Mouse (Mus musculus) cerebellum, adult 2 months (tissue): ENCODE measurements around the gene Olfr452. TPM values are rescaled to one million over a fixed set of nuclear protein-coding genes. Genes with fewer than 3 reads are reported as not detected.

ENCODE experiments used
- DNase-seq, 2 experiments: peaks; one replicate each; pipeline ENCODE4 v3.0.0; 2021
- H3K27ac ChIP-seq: fragments of 200-500 bp; 2 replicates; pipeline ENCODE4 v1.5.1; 2012; ENCODE audit warnings: low read length, control low read depth, inconsistent platforms; ENCODE audit not compliant: insufficient read depth
- H3K27me3 ChIP-seq: fragments of 200-500 bp; 2 replicates; pipeline ENCODE4 v1.6.1; 2012; ENCODE audit warnings: inconsistent platforms, mild to moderate bottlenecking, low read length, moderate library complexity; ENCODE audit not compliant: control insufficient read depth, insufficient read depth
- H3K4me1 ChIP-seq: fragments of 200-500 bp; 2 replicates; pipeline ENCODE4 v1.6.1; 2011; ENCODE audit warnings: low read length; ENCODE audit not compliant: control insufficient read depth, insufficient read depth
- H3K4me3 ChIP-seq: fragments of 200-500 bp; replicated peaks from 2 replicates; pipeline ENCODE3; 2011; ENCODE audit warnings: mild to moderate bottlenecking, low read depth, low read length, control low read depth; ENCODE audit not compliant: insufficient read depth
- CTCF ChIP-seq: fragments of 200-500 bp; IDR thresholded peaks from 2 replicates; pipeline ENCODE4 v1.5.1; 2011; ENCODE audit warnings: low read depth, mild to moderate bottlenecking, control low read depth, low read length, moderate library complexity, borderline replicate concordance; ENCODE audit not compliant: insufficient read depth
- POLR2A ChIP-seq: fragments of 200-500 bp; IDR thresholded peaks from 2 replicates; pipeline ENCODE4 v1.6.1; 2011; ENCODE audit warnings: low read length, control low read depth, borderline replicate concordance; ENCODE audit not compliant: insufficient read depth
- WGBS: fragments of 180-500 bp; shearing (Covaris S2); methylation state at CpG from one replicate; pipeline ENCODE4 v1.1.7; 2018; 5-methylcytosine and 5-hydroxymethylcytosine counted together
- polyA plus RNA-seq: library from polyadenylated mRNA; depleted of rRNA; stranded (reverse); fragments of >200 nt; gene quantifications from 2 replicates; pipeline ENCODE4 v1.2.3, GENCODE M21; 2012; rRNA removed

Gene Olfr452
- polyA plus RNA-seq, 1 experiment: not detected

GRCm38 (mm10) chr6:42794982-42795381, 10.1 kb downstream of the Olfr452 start:
- H3K4me3 ChIP-seq: no peak overlapping the region
- WGBS: 83% methylated on average over 3 of the region's 3 CpGs
- TF ChIP-seq POLR2A (no peak), CTCF (no peak)

GRCm38 (mm10) chr6:42811639-42812038, 26.7 kb downstream of the Olfr452 start, which contains the start of gene Olfr450:
TSS of gene Olfr450 (plus strand) at chr6:42811939.
- no peak for TF ChIP-seq CTCF
- no peak for TF ChIP-seq POLR2A
- WGBS: 69% methylated on average over 1 of the region's 1 CpGs
- DNase-seq: no peak
- Histone ChIP-seq H3K27ac (no peak within 1 kb of the TSS), H3K4me3 (no peak within 1 kb of the TSS), H3K4me1 (no peaks in the 10 kb centered on the region), H3K27me3 (no peaks in the 10 kb centered on the region)

More at GRCm38 (mm10) chr6:42794982-42795381, 10.1 kb downstream of the Olfr452 start:
- Histone ChIP-seq H3K27ac (no peak overlapping the region), H3K4me1 (no peaks in the 10 kb centered on the region), H3K27me3 (no peaks in the 10 kb centered on the region)
- no peak for DNase-seq

- no peak for DNase-seq
- TF ChIP-seq CTCF: no peak
- no peak for TF ChIP-seq POLR2A
- H3K4me1 ChIP-seq: no peaks in the 10 kb centered on the region
- H3K27me3 ChIP-seq: no peaks in the 10 kb centered on the region
- H3K4me3 ChIP-seq: no peak within 1 kb of the TSS
- no peak within 1 kb of the TSS for H3K27ac ChIP-seq
Observed at GRCm38 (mm10) chr6:42834084-42834483, 49.2 kb downstream of the Olfr452 start, which contains the start of gene Olfr449. TSS of gene Olfr449 (plus strand) at chr6:42834384.

Other genes with a start within 250 kb of the Olfr452 start
- not detected in 2 replicates for gene Olfr455, start 237.5 kb upstream of the Olfr452 start, polyA plus RNA-seq
- not detected in 2 replicates for gene Tcaf3, start 187.4 kb upstream of the Olfr452 start, polyA plus RNA-seq
- 0.55 and 0.87 TPM in 2 replicates for gene Tcaf2, start 139.8 kb upstream of the Olfr452 start, polyA plus RNA-seq
- gene Tcaf1, start 75.0 kb upstream of the Olfr452 start, polyA plus RNA-seq: 92.9 and 103 TPM in 2 replicates
- not detected in 2 replicates for gene Olfr453, start 45.7 kb upstream of the Olfr452 start, polyA plus RNA-seq
- not detected in 2 replicates for gene Olfr38, start 28.7 kb upstream of the Olfr452 start, polyA plus RNA-seq
- not detected in 2 replicates for gene Olfr450, start 26.8 kb downstream of the Olfr452 start, polyA plus RNA-seq
- gene Olfr449, start 49.3 kb downstream of the Olfr452 start, polyA plus RNA-seq: not detected in 2 replicates
- not detected in 2 replicates for gene Olfr448, start 105.3 kb downstream of the Olfr452 start, polyA plus RNA-seq
- gene Olfr447, start 123.8 kb downstream of the Olfr452 start, polyA plus RNA-seq: not detected in 2 replicates
- gene Olfr446, start 136.3 kb downstream of the Olfr452 start, polyA plus RNA-seq: not detected in 2 replicates
- gene Olfr444, start 164.0 kb downstream of the Olfr452 start, polyA plus RNA-seq: not detected in 2 replicates